26 mouse cellular contexts compared by ENCODE assay signal in genomic region chr7:145234841-145235790, GRCm38 (mm10). TPM values are rescaled to one million over a fixed set of nuclear protein-coding genes. Genes with fewer than 3 reads are reported as not detected.
DNase-seq lines count a peak whose midpoint lies in the region; ATAC-seq and TF ChIP-seq lines count a peak whose summit lies in the region.
"Had no signal": no experiment of that assay in that cellular context is flagged by ENCODE, and none has a peak within 500 bp of the region (broad histone marks: within the 10 kb centered on the region; RNA-seq: fewer than 3 reads in every experiment).

No protein-coding gene starts in this region.

- no peaks in the 10 kb centered on the region for H3K9me3 ChIP-seq in hindbrain, postnatal 0 days (ENCODE audit: low read length)
- no peaks in the 10 kb centered on the region for H3K9me3 ChIP-seq in forebrain, embryonic 12.5 days
- H3K9me3 ChIP-seq: embryonic facial prominence, embryonic 15.5 days; forebrain, embryonic 10.5 days; heart, embryonic 15.5 days had no signal

- no peak for TF ChIP-seq CTCF in hindbrain, postnatal 0 days (IDR thresholded peaks at IDR 0.05; ENCODE audit: low read depth)

- no peaks in the 10 kb centered on the region for H3K4me1 ChIP-seq in hindbrain, postnatal 0 days (ENCODE audit: insufficient read depth, low read length)
- no peaks in the 10 kb centered on the region for H3K4me1 ChIP-seq in forebrain, embryonic 12.5 days

- peak; percentile 80 for DNase-seq in kidney, adult 18-20 months
- DNase-seq in kidney, adult 9 months = peak; percentile 94
- peak; percentile 66 for DNase-seq in kidney, postnatal 10 days
- peak; percentile 24 for DNase-seq in yolk sac, embryonic 10.5 days (ENCODE audit: low spot score)
- no peak for DNase-seq in hindbrain, postnatal 0 days (ENCODE audit: low spot score)
- DNase-seq in cerebellum, postnatal 14 days = no peak
- DNase-seq: adrenal gland, postnatal 25 days; cerebellum, adult 2 months; cerebellum, postnatal 10 days; embryo, embryonic 11 days; gastrocnemius, postnatal 14 days; heart, adult 2 months; heart, postnatal 14 days had no signal

- H3K9ac ChIP-seq in hindbrain, postnatal 0 days (replicated peaks; ENCODE audit: low read length) = no peak overlapping the region
- H3K9ac ChIP-seq in forebrain, embryonic 12.5 days = no peak overlapping the region
- H3K9ac ChIP-seq: embryonic facial prominence, embryonic 15.5 days; heart, embryonic 15.5 days; hindbrain, embryonic 14.5 days had no signal

- H3K27me3 ChIP-seq in hindbrain, postnatal 0 days (ENCODE audit: insufficient read depth, low read length) = no peaks in the 10 kb centered on the region
- H3K27me3 ChIP-seq in forebrain, embryonic 12.5 days = no peaks in the 10 kb centered on the region
- H3K27me3 ChIP-seq: embryonic facial prominence, embryonic 15.5 days; heart, embryonic 15.5 days had no signal

- WGBS in hindbrain, postnatal 0 days = 76% methylated on average over 10 of the region's 10 CpGs
- WGBS in forebrain, embryonic 12.5 days = 82% methylated on average over 10 of the region's 10 CpGs

- ATAC-seq in hindbrain, postnatal 0 days = no peak
- ATAC-seq in forebrain, embryonic 12.5 days (ENCODE audit: low FRiP score) = no peak
- ATAC-seq: forebrain, embryonic 16.5 days had no signal

- no peaks in the 10 kb centered on the region for H3K36me3 ChIP-seq in hindbrain, postnatal 0 days (ENCODE audit: insufficient read depth, low read length)
- H3K36me3 ChIP-seq in forebrain, embryonic 12.5 days (replicated peaks) = no peaks in the 10 kb centered on the region
- H3K36me3 ChIP-seq: embryonic facial prominence, embryonic 15.5 days; forebrain, embryonic 10.5 days; heart, embryonic 15.5 days had no signal

- H3K27ac ChIP-seq in hindbrain, postnatal 0 days = no peak overlapping the region
- H3K27ac ChIP-seq in forebrain, embryonic 12.5 days = no peak overlapping the region
- H3K27ac ChIP-seq: embryonic facial prominence, embryonic 15.5 days; forebrain, embryonic 10.5 days; heart, adult 2 months; heart, embryonic 15.5 days; hindbrain, embryonic 14.5 days had no signal

- H3K4me2 ChIP-seq in hindbrain, postnatal 0 days (ENCODE audit: low read depth, low read length) = no peak overlapping the region
- H3K4me2 ChIP-seq in forebrain, embryonic 12.5 days = no peak overlapping the region
- H3K4me2 ChIP-seq: embryonic facial prominence, embryonic 15.5 days; heart, embryonic 11.5 days; heart, embryonic 15.5 days; hindbrain, embryonic 14.5 days had no signal

- H3K4me3 ChIP-seq in hindbrain, postnatal 0 days (ENCODE audit: low read length) = no peak overlapping the region
- no peak overlapping the region for H3K4me3 ChIP-seq in forebrain, embryonic 12.5 days (replicated peaks)
- H3K4me3 ChIP-seq: embryonic facial prominence, embryonic 15.5 days; erythroblast, embryonic 14.5 days; forebrain, embryonic 10.5 days; heart, adult 2 months; heart, embryonic 15.5 days had no signal

RNA-seq across cellular contexts. Expression of gene 1810010D01Rik, which starts 27.2 kb away (rescaled TPM):
- total RNA-seq in hindbrain, postnatal 0 days (2014; rRNA removed) = 1.6 TPM in 1 of 2 replicates, not detected in the other
- 0.20 TPM in 1 of 2 replicates, not detected in the other for polyA plus RNA-seq in hindbrain, postnatal 0 days (2015; fragmentation: Nextera tagmentation; extraction: Ambion mirVana)
- polyA plus RNA-seq in forebrain, embryonic 12.5 days (2016; fragmentation: Nextera tagmentation; extraction: Ambion mirVana) = 0.59 and 0.91 TPM in 2 replicates
- total RNA-seq: adrenal gland, adult 18-20 months; common myeloid progenitor, adult 5-6 weeks; heart, adult 2 months; hematopoietic stem cell, adult 5-6 weeks; MEL had no signal
- polyA plus RNA-seq: C2C12; erythroblast, embryonic 14.5 days; forebrain, embryonic 16.5 days; heart, embryonic 11.5 days; heart, embryonic 15.5 days; hindbrain, embryonic 14.5 days had no signal

RNA-seq across cellular contexts. Expression of gene Tpcn2, which starts 48.7 kb away (rescaled TPM):
- total RNA-seq in hindbrain, postnatal 0 days (2014; rRNA removed) = 3.0 and 4.7 TPM in 2 replicates
- 2.3 and 2.6 TPM in 2 replicates for polyA plus RNA-seq in hindbrain, postnatal 0 days (2015; fragmentation: Nextera tagmentation; extraction: Ambion mirVana)
- polyA plus RNA-seq in forebrain, embryonic 12.5 days (2016; fragmentation: Nextera tagmentation; extraction: Ambion mirVana) = 4.8 and 5.2 TPM in 2 replicates
- polyA plus RNA-seq: erythroblast, embryonic 14.5 days had no signal

Comparison
In these comparisons a context has a peak if more than half of its experiments do, and no peak if none do; other contexts are left out.
1. DNase-seq: peak in kidney, adult 18-20 months (single experiment), kidney, adult 9 months (single experiment), kidney, postnatal 10 days (single experiment) and yolk sac, embryonic 10.5 days (single experiment); none in hindbrain, postnatal 0 days (single experiment) and cerebellum, postnatal 14 days (0 of 2).